Mouse (Mus musculus): ENCODE results near the gene Hspb11. TPM values are rescaled to one million over a fixed set of nuclear protein-coding genes. Genes with fewer than 3 reads are reported as not detected.

The Hspb11 gene
- polyA plus RNA-seq, 1 experiment = 18.2 TPM

GRCm38 (mm10) chr4:107303531-107303930 lies 50.1 kb downstream of the Hspb11 start:
- DNase-seq (ENCODE audit: extremely low spot score in 1 of 2, low spot score in 1 of 2) = no peak

- DNase-seq (ENCODE audit: extremely low spot score in 1 of 2, low spot score in 1 of 2) = no peak
These were observed 53.6 kb downstream of the Hspb11 start, which contains the start of gene Dio1 for GRCm38 (mm10) chr4:107306966-107307365. Dio1 (minus strand) TSS chr4:107307169.

GRCm38 (mm10) chr4:107313690-107314478 lies 60.5 kb downstream of the Hspb11 start, which contains the start of gene Yipf1:
Yipf1 (plus strand) TSS chr4:107314363.
- peak; percentile 79 to 91 for DNase-seq (ENCODE audit: extremely low spot score in 1 of 2, low spot score in 1 of 2)

GRCm38 (mm10) chr4:107314479-107314805 lies 61.0 kb downstream of the Hspb11 start:
- DNase-seq (ENCODE audit: extremely low spot score in 1 of 2, low spot score in 1 of 2) = no peak

- peak in 1 of 2 experiments; percentile 15 for DNase-seq (ENCODE audit: extremely low spot score in 1 of 2, low spot score in 1 of 2)
These were observed 65.3 kb downstream of the Hspb11 start for GRCm38 (mm10) chr4:107318646-107319045.

GRCm38 (mm10) chr4:107321041-107321440 lies 67.6 kb downstream of the Hspb11 start:
- no peak for DNase-seq (ENCODE audit: extremely low spot score in 1 of 2, low spot score in 1 of 2)

- DNase-seq (ENCODE audit: extremely low spot score in 1 of 2, low spot score in 1 of 2) = no peak
These were observed 69.7 kb downstream of the Hspb11 start for GRCm38 (mm10) chr4:107323113-107323512.

GRCm38 (mm10) chr4:107328530-107328929 lies 75.1 kb downstream of the Hspb11 start:
- no peak for DNase-seq (ENCODE audit: extremely low spot score in 1 of 2, low spot score in 1 of 2)

Other genes starting within 250 kb of the Hspb11 start
- gene Mrpl37, start 186.7 kb upstream of the Hspb11 start, polyA plus RNA-seq (2012; rRNA removed) = 72.7 and 76.4 TPM in 2 replicates
- gene Cyb5rl, start 186.6 kb upstream of the Hspb11 start, polyA plus RNA-seq (2012; rRNA removed) = 5.0 and 7.8 TPM in 2 replicates
- 0.06 TPM in 1 of 2 replicates, not detected in the other for gene Cdcp2, start 156.7 kb upstream of the Hspb11 start, polyA plus RNA-seq (2012; rRNA removed)
- gene Tmem59, start 75.2 kb upstream of the Hspb11 start, polyA plus RNA-seq (2012; rRNA removed) = 224 and 231 TPM in 2 replicates
- 7.2 and 8.1 TPM in 2 replicates for gene Tceanc2, start 74.5 kb upstream of the Hspb11 start, polyA plus RNA-seq (2012; rRNA removed)
- gene Ldlrad1, start 44.4 kb upstream of the Hspb11 start, polyA plus RNA-seq (2012; rRNA removed) = 0.10 TPM in 1 of 2 replicates, not detected in the other
- 20.6 and 21.8 TPM in 2 replicates for gene Lrrc42, start 61 bp upstream of the Hspb11 start, polyA plus RNA-seq (2012; rRNA removed)
- gene Dio1, start 53.6 kb downstream of the Hspb11 start, polyA plus RNA-seq (2012; rRNA removed) = not detected in 2 replicates
- gene Yipf1, start 60.8 kb downstream of the Hspb11 start, polyA plus RNA-seq (2012; rRNA removed) = 43.2 and 48.8 TPM in 2 replicates
- 11.9 and 12.5 TPM in 2 replicates for gene Ndc1, start 114.2 kb downstream of the Hspb11 start, polyA plus RNA-seq (2012; rRNA removed)
- 0.76 and 1.2 TPM in 2 replicates for gene Glis1, start 181.0 kb downstream of the Hspb11 start, polyA plus RNA-seq (2012; rRNA removed)